Mouse (Mus musculus): ENCODE data around the gene Pde8a. TPM values are rescaled to one million over a fixed set of nuclear protein-coding genes. Genes with fewer than 3 reads are reported as not detected.
A peak's percentile ranks its signal among the peaks of the same experiment; 100 is the strongest.

The Pde8a gene
- polyA plus RNA-seq, 1 experiment, result 31.6 TPM

- 48% methylated on average over 4 of the region's 4 CpGs for WGBS
- Histone ChIP-seq H3K4me3 (ENCODE audit: insufficient read depth, low read depth, low read length) (no peak overlapping the region), H3K36me3 (ENCODE audit: control insufficient read depth, insufficient read depth, low read length) (peaks cover 4% of the 10 kb centered on the region; the same call in 1 of the 2 replicates), H3K4me1 (ENCODE audit: control insufficient read depth, insufficient read depth, low read length) (peaks cover 16% of the 10 kb centered on the region; the same call in 1 of the 2 replicates), H3K27me3 (replicated peaks; ENCODE audit: control insufficient read depth, insufficient read depth, low read length) (no peaks in the 10 kb centered on the region), H3K27ac (ENCODE audit: insufficient read depth, low read depth, low read length) (no peak overlapping the region)
- TF ChIP-seq CTCF (conservative IDR thresholded peaks at IDR 0.05; ENCODE audit: insufficient read depth, insufficient read length, low read depth, low read length) (peak; percentile 89), POLR2A (IDR thresholded peaks at IDR 0.05; ENCODE audit: low read depth, low read length) (no peak)
- DNase-seq, result peak; percentile 80
Measured at GRCm38 (mm10) chr7:81339783-81340182, 126.4 kb downstream of the Pde8a start.

- H3K27me3 ChIP-seq (replicated peaks; ENCODE audit: control insufficient read depth, insufficient read depth, low read length), result no peaks in the 10 kb centered on the region
- peaks cover 16% of the 10 kb centered on the region; the same call in 1 of the 2 replicates for H3K4me1 ChIP-seq (ENCODE audit: control insufficient read depth, insufficient read depth, low read length)
- TF ChIP-seq POLR2A (IDR thresholded peaks at IDR 0.05; ENCODE audit: low read depth, low read length), result no peak
- peak; percentile 30 for TF ChIP-seq CTCF (conservative IDR thresholded peaks at IDR 0.05; ENCODE audit: insufficient read depth, insufficient read length, low read depth, low read length)
- no peak overlapping the region for H3K27ac ChIP-seq (ENCODE audit: insufficient read depth, low read depth, low read length)
- WGBS, result 24% methylated on average over 3 of the region's 3 CpGs
- H3K36me3 ChIP-seq (ENCODE audit: control insufficient read depth, insufficient read depth, low read length), result peaks cover 4% of the 10 kb centered on the region; the same call in 1 of the 2 replicates
- peak; percentile 45 for DNase-seq
- H3K4me3 ChIP-seq (ENCODE audit: insufficient read depth, low read depth, low read length), result no peak overlapping the region
Measured at GRCm38 (mm10) chr7:81341563-81341962, 128.2 kb downstream of the Pde8a start.

DNA sequence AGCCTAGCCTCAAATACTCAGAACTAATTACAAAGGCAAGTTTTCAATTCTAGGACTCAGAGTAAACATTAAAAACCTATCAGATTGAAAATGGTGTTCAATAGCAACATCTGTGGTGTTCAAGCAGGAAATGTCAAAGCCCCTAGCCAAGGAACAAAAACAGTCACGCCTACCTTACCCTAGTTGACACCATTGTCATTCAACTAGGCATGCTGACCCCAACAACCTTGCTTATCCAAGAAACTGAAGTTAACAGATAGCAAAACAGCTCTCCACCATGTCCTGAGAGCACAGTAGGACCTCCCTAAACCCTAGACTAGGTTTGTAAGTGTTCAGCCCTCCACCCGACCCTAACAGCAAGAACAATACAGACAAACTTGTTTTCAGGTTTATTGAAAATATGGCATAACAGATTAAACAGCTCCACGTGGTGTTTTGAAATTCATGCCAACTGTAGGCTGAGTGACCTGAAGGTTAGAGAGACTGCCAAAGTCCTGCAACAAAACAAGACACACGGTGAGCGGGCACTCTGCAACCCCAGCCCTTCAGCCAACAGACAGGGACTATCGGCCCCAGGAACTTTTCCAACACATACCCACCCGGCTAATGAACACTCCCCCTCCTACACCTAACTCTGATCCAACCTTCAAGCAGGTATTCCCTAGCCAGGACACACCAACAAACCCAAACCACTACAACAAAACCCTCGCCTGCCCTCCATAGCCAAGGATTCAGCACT is 129.1 kb downstream of the Pde8a start:
- Histone ChIP-seq H3K27me3 (replicated peaks; ENCODE audit: control insufficient read depth, insufficient read depth, low read length) (no peaks in the 10 kb centered on the region), H3K4me3 (ENCODE audit: insufficient read depth, low read depth, low read length) (peak overlapping the region; percentile 10; the same call in 1 of the 2 replicates), H3K27ac (ENCODE audit: insufficient read depth, low read depth, low read length) (peak overlapping the region; percentile 69), H3K36me3 (ENCODE audit: control insufficient read depth, insufficient read depth, low read length) (peaks cover 4% of the 10 kb centered on the region; the same call in 1 of the 2 replicates), H3K4me1 (ENCODE audit: control insufficient read depth, insufficient read depth, low read length) (peaks cover 16% of the 10 kb centered on the region; the same call in 1 of the 2 replicates)
- TF ChIP-seq CTCF (conservative IDR thresholded peaks at IDR 0.05; ENCODE audit: insufficient read depth, insufficient read length, low read depth, low read length), result no peak
- no peak for TF ChIP-seq POLR2A (IDR thresholded peaks at IDR 0.05; ENCODE audit: low read depth, low read length)
- 31% methylated on average over 8 of the region's 8 CpGs for WGBS
- DNase-seq, result peak; percentile 56

DNA sequence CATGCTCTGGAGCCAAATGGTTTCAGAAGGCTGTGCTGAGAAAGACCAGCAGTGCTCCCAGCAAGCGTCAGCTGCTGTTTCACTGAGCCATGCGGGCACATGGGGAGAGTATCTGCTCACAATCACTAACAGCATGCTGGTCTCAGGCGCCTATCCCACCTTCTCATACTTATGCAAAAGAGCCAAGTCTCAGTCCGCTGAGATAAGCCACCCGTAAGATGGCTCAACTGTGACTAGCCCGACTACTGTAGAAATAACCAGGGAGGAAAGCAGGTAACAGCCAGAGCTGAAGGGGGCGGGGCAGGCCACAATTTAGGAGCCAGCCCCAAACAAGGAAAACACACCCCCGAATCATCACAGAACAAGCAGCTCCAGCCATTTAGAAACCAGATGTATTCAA is 129.9 kb downstream of the Pde8a start:
- no peaks in the 10 kb centered on the region for H3K27me3 ChIP-seq (replicated peaks; ENCODE audit: control insufficient read depth, insufficient read depth, low read length)
- H3K4me3 ChIP-seq (ENCODE audit: insufficient read depth, low read depth, low read length), result peak overlapping the region; percentile 10; the same call in 1 of the 2 replicates
- peak; percentile 47 for DNase-seq
- no peak for TF ChIP-seq CTCF (conservative IDR thresholded peaks at IDR 0.05; ENCODE audit: insufficient read depth, insufficient read length, low read depth, low read length)
- no peak for TF ChIP-seq POLR2A (IDR thresholded peaks at IDR 0.05; ENCODE audit: low read depth, low read length)
- H3K4me1 ChIP-seq (ENCODE audit: control insufficient read depth, insufficient read depth, low read length), result peaks cover 16% of the 10 kb centered on the region; the same call in 1 of the 2 replicates
- WGBS, result 24% methylated on average over 8 of the region's 8 CpGs
- H3K36me3 ChIP-seq (ENCODE audit: control insufficient read depth, insufficient read depth, low read length), result peaks cover 4% of the 10 kb centered on the region; the same call in 1 of the 2 replicates
- H3K27ac ChIP-seq (ENCODE audit: insufficient read depth, low read depth, low read length), result peak overlapping the region; percentile 63; the same call in 1 of the 2 replicates

GRCm38 (mm10) chr7:81343831-81344230 is 130.4 kb downstream of the Pde8a start:
- Histone ChIP-seq H3K27me3 (replicated peaks; ENCODE audit: control insufficient read depth, insufficient read depth, low read length) (no peaks in the 10 kb centered on the region), H3K36me3 (ENCODE audit: control insufficient read depth, insufficient read depth, low read length) (peaks cover 4% of the 10 kb centered on the region; the same call in 1 of the 2 replicates), H3K4me1 (ENCODE audit: control insufficient read depth, insufficient read depth, low read length) (peaks cover 16% of the 10 kb centered on the region; the same call in 1 of the 2 replicates), H3K4me3 (ENCODE audit: insufficient read depth, low read depth, low read length) (peak overlapping the region; percentile 78), H3K27ac (ENCODE audit: insufficient read depth, low read depth, low read length) (no peak overlapping the region)
- WGBS, result 2% methylated on average over 10 of the region's 10 CpGs
- TF ChIP-seq POLR2A (IDR thresholded peaks at IDR 0.05; ENCODE audit: low read depth, low read length) (no peak), CTCF (conservative IDR thresholded peaks at IDR 0.05; ENCODE audit: insufficient read depth, insufficient read length, low read depth, low read length) (no peak)
- DNase-seq, result no peak

- Histone ChIP-seq H3K4me1 (ENCODE audit: control insufficient read depth, insufficient read depth, low read length) (peaks cover 16% of the 10 kb centered on the region; the same call in 1 of the 2 replicates), H3K27ac (ENCODE audit: insufficient read depth, low read depth, low read length) (peak within 1 kb of the TSS; percentile 73), H3K27me3 (replicated peaks; ENCODE audit: control insufficient read depth, insufficient read depth, low read length) (no peaks in the 10 kb centered on the region), H3K36me3 (ENCODE audit: control insufficient read depth, insufficient read depth, low read length) (peaks cover 4% of the 10 kb centered on the region; the same call in 1 of the 2 replicates), H3K4me3 (ENCODE audit: insufficient read depth, low read depth, low read length) (peak within 1 kb of the TSS; percentile 78)
- under 1% methylated on average over 85 of the region's 85 CpGs for WGBS
- peak; percentile 97 for DNase-seq
- TF ChIP-seq POLR2A (IDR thresholded peaks at IDR 0.05; ENCODE audit: low read depth, low read length) (peak; percentile 51), CTCF (conservative IDR thresholded peaks at IDR 0.05; ENCODE audit: insufficient read depth, insufficient read length, low read depth, low read length) (peak; percentile 77)
Measured at GRCm38 (mm10) chr7:81344544-81345446, 131.4 kb downstream of the Pde8a start, which contains the start of gene Rps17. Gene Rps17, minus strand, starts transcription at chr7:81345254.

Measured in kidney, adult 2 months (tissue).